Mouse (Mus musculus) heart, postnatal 36 days (tissue): ENCODE results near the gene Apob. TPM values are rescaled to one million over a fixed set of nuclear protein-coding genes. Genes with fewer than 3 reads are reported as not detected.

Source experiments
- DNase-seq, 2 experiments: peaks; one replicate each; pipeline ENCODE4 v3.0.0; 2021 to 2022
- intact Hi-C: fragments of 180-260 bp; cut with DNase I; formaldehyde crosslinking; loops from one replicate; pipeline ENCODE4 v1.15.1; 2025
- total RNA-seq, 2 experiments: library from RNA; stranded (reverse); gene quantifications; 2 replicates each; pipeline ENCODE4 v1.2.3; 2021

Gene Apob
- total RNA-seq, 2 experiments from 2014 or later = not detected

DNA sequence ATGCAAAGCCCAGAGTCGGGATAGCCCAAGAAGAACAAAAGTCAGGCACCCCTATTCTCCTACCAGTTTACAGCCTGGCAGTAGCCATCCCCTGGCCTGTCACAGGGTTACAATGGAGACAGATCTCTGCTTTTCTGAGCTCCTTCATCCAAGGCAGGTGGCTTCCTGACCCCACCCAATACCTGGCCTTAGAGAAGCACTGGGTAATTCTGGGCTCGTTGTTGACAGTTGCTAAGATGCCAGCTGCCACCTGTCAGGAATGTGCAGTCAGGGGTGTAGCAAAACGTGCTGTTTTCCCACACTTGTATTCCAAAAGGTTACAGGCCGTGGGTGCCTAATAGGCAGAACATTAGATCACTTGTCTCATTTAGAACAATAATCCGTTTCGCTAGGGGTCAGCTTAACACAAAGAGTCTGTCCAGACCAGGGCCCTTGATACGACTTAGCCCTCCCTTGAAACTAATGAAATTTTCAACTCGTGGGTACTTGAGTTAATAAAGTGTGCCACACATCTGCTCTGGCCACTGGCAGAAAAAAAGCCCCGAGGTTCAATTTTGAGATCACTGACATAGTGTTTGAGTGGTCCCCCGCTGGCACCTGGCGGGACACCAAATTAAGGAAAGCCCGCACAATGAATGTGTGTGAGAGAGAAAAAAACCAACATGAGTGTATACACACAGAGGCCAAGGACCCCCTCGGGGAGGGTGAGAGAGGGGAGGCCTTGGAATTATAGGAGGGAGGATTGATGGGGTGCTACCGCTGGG, 54.3 kb downstream of the Apob start:
- intact Hi-C loops = no loop called here
- DNase-seq = no peak

DNA sequence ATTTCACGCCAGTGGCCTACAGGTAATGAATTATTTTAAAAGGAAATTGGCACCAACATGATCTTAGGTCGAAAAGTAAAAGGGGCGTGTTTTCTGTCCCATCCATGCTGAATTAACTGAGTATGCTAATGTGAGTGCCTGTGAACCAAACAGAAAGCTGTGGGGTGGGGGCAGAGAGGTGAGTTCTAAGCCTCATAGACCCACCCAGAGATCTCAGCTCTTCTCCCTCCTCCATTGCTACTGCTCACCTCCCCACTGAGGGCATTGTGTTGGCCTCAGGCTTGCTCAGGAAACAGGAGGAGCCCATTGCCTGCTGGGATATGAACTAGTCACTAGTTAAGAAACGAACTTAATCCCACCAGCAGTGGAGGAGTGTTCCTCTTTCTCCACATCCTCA, 54.9 kb downstream of the Apob start:
- intact Hi-C loops = no loop called here
- no peak for DNase-seq

DNA sequence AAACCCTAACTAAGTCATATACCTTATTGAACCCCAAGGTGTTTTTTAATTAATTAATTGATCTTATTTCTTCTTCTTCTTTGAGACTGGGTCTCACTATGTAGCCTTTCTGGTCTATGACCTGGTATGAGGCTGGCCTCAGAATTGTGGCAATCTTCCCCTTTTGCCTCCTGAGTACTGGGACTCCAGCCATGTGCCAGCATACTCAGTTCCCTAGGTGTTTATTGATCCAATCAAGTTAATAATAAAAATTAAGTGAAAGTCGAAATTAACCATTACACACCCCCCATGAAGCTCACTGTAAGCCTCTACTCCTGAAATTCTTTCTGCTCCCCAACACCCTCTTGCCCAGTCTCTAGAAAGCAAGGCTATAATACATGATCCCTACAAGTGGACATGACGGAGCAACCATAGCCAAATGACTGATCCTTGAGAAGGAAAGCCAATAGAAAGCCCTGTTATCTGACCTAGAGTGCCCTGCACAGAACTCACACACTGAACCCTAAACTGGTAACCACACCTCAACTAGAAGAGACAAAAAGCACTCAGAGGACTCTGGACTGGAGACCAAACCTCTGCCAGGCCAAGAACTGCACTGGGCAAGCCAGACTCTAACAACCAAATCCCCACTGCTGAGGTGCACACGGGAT, 60.8 kb downstream of the Apob start:
- intact Hi-C loops = no loop called here
- no peak for DNase-seq

DNA sequence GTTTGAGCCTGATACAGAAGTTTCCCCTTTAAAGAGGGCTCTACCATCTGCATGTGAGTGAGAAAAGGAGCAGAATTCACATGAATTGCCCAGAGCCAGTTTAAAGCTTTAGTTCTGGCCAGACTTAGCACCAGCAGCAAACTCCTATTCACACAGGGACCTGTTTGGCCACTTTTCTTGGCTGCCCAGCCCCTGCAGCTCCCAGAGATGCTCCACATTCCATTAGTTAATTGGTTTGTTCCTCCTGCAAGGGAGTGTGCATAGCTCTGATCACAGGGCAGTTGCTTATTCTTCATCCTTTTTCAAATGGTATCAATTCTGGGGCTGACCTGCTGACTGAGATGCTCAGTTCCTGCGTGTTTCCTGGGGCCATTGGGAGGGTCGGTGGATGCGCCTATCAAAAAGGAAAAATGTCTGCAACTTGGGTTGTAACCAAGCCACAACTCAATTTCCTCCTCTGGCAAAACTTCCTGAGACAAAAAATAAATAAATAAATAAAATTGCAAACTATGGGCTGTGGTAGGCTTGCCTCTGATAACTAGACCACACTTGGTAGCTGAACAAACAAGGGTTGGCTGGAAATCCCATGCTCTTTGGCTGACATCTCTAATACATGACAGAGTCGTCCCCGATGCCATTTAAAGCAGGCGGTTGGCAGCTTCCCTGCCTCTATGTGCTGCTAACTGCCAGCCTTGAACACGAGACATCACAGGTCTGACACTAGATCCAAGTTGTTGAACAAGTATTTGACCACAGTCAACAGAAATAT, 65.4 kb downstream of the Apob start:
- intact Hi-C loops = no loop called here
- DNase-seq = peak in 1 of 2 experiments; percentile 1

DNA sequence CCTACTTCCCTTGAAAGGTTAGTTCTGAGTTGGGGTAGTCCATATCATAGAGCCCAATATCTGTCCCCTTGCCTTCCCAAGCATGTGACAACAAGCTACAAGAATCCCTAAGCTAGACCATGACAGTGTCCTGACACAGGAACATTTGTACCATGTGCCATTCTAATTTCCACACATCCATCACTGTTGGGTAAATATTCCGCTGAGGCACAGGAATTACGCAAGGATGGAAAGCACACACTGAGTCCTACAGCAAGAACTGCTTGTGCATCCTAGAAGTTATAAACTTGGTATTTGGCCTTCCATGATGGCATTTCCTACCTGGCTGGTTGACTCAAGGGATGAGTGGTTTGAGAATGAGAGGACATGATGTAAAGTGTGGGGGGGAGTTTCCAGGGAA, 69.6 kb downstream of the Apob start:
- intact Hi-C loops = no loop called here
- DNase-seq = no peak

DNA sequence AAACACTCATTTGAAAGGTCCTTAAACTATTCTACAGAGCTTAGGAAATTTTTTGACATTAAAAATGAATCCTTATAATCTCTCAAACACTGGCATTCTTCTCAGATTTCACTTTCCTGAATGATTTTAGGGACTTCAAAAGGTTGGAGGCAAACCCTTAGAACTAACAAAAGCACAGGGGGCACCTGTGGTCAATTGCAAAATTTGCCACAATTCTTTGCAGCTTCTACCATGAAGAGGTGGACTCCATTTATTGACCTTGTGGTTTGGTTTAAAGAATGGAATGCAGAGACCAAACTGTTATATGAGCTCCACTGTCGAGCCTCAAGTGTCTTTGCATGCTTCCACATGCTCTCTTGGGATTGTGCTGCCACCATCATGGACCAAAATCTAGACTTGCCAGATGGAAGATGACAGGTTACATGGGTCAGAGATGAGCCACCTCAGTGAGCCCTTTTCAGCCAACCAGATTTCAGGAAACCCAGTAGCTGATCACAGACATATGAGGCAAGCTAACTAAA, 70.4 kb downstream of the Apob start:
- no peak for DNase-seq
- intact Hi-C loops = no loop called here

DNA sequence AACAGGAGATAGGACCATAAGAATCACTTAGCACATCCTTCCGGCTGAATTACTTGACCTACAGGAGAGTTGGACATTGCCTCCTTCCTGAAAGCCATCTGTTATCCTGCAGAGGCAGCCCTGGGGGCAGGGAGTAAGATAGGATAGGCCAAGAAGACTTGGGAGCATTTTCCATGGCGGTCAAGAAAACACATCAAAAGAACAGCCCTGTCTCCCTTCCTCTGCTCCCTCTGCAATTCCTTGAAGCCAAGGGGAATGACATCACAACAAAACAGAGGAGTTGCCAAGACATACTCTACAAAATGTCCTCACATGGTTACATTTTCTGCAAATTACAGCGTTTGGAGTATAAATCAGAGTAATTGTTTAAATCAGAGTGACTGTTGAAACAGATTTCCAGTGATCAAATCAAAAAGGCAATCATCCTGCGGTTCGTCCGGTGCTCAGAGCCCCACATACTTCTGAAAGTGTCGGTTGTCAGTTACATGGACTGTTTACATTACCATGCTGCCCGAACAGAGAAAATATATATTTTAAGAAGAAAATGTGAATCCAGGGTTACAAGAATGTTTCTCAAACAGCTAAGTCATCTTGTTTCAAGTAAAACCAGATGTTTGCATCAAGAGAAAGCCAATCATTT, 78.7 kb downstream of the Apob start:
- no peak for DNase-seq
- intact Hi-C loops = no loop called here

DNA sequence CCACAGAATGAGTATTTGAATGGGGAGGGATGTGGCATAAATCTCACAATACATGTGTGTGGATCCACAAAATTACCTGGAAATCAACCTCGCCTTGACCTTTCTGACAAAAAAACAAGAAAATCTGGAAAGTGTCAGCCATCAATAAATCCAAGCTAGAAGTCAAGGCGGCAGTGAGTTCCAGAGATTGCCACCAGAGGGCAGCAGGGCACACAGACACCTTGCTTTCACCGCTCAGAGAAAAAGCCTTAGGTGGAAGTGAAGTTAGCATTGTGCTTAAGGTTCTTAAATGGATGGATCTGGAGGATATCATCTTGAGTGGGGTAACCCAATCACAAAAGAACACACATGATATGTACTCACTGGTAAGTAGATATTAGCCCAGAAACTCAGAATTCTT, 82.1 kb downstream of the Apob start:
- intact Hi-C loops = loop anchor here (1.0 to 2.0 kb wide), 2 partner anchors 173 to 247 kb away; no protein-coding TSS in a partner anchor
- peak; percentile 47 to 79 for DNase-seq

DNA sequence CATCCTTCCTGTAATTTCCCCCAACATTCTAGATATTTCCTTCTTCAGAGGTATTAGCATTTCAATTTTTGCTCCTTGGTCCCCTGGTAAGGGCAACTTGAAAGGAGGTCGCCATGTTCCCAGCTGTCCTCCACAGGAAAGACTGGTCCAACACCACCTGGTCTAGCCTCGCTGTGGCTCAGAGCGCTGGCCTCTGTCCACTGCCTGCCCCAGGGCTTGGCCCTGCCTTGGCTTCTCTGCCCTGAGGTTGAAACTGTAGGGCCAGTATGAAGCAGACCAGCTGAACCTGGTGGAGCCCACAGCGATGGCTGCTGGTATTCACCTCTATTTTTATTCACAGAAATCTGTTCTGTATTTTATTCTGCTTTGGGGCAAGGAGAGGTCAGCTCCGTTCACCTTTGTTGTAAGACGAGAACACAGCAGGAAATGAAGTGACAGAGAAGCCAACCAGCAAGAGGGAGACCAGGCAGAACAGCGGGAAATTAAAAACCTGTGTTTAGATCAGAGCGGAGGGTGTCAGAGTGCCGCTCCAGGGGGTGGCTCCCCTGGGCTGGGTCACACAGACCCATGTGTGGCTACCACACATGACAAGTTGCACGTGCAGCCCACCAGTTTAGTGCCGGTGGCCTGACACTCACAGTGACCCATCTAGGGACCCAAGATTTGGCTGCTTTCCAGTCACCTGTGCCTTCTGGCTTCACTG, 86.1 kb downstream of the Apob start:
- DNase-seq = no peak
- intact Hi-C loops = no loop called here

Other genes starting within 250 kb of the Apob start
- 10 to 100 TPM; 26.6 to 28.5 TPM for gene Ldah, start 230.5 kb downstream of the Apob start, total RNA-seq